Mouse (Mus musculus): ENCODE data around the gene Rere.
A peak's percentile ranks its signal among the peaks of the same experiment; 100 is the strongest.

Gene Rere

DNA sequence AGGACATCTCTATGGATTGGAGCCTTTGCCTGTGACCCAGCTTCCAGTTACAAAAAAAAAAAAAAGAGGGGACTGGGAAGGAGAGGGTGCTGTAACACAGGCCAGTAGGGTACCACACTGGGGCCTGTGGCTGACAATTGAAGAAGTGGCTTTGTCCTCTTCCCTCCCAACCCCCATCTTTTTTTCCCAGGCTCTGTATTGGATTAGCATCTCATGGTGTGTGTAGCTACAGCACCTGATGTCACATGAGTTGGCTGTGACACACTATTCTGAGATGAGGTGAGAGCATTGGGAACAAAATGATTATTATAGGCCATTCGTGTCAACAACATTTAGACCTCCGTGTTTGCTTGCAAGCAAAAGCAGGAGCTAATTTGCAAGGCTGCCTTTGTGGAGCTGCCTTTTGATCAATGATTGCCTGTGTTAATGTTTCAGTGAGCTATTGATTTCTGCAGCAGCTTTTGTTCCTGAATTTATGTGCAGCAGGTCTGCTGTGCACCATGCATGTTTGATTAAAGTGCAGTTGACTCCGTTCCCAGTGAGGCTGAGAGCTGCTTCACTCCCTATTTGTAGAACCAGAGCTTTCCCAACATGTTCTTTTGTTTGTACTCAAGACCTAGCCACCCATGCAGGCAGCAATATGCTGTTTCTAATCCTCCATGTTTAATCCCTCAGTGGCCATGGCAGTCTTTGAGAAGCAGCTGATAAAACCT is 325.2 kb downstream of the Rere start:
- DNase-seq (ENCODE audit: low read depth, low spot score) = no peak

DNA sequence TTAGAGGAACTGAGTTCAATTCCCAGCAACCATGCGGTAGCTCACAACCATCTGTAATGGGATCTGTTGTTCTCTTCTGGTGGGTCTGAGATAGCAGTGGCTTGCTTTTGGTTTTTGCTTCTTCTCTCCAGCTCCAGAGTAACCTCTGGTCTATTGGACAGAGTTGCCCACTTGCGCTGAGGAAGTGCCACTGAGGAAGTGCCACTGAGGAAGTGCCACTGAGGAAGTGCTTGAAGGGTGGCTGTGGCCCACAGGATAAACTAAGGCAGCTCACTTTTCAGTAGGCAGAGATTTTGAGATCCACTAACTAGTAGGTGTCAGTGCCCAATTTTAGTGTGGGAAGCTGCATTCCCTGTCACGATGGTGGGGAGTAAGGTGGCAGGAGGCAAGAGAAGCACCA is 327.2 kb downstream of the Rere start:
- DNase-seq (ENCODE audit: low read depth, low spot score) = no peak

DNA sequence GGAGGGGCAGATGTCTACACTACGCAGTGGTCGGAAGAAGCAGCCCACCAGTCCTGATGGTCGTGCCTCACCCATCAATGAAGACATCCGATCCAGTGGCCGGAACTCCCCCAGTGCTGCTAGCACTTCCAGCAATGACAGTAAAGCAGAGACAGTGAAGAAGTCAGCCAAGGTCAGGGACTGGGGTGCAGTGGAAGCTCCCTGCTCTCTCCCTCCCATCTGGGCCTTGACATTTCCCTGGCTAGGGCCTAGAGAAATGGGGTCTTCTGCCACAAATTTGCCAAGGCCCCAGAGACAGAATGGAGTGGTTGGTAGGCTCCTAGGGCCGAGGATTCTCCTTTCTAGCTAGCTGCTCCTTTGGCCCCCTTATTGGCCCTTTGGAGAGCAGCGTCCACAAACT is 332.3 kb downstream of the Rere start:
- no peak for DNase-seq (ENCODE audit: low read depth, low spot score)

DNA sequence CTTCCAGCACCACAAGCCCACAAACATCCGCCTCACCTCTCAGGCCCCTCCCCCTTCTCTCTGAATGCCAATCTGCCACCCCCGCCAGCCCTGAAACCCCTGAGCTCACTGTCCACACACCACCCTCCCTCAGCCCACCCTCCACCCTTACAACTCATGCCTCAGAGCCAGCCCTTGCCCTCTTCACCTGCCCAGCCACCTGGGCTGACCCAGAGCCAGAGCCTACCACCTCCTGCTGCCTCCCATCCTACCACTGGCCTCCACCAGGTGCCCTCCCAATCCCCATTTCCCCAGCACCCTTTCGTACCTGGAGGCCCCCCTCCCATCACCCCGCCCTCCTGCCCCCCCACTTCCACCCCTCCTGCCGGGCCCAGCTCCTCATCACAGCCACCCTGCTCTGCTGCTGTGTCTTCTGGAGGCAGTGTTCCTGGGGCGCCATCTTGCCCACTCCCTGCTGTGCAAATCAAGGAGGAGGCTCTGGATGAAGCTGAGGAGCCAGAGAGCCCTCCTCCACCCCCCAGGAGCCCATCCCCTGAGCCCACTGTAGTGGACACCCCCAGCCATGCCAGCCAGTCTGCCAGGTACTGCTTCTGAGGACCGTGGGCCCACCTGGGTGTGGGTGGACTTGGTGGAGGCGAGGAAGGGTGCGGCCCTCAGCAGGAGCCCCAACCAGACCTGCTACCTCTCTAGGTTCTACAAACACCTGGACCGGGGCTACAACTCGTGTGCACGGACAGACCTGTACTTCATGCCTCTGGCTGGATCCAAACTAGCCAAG is 334.0 kb downstream of the Rere start:
- no peak for DNase-seq (ENCODE audit: low read depth, low spot score)

DNA sequence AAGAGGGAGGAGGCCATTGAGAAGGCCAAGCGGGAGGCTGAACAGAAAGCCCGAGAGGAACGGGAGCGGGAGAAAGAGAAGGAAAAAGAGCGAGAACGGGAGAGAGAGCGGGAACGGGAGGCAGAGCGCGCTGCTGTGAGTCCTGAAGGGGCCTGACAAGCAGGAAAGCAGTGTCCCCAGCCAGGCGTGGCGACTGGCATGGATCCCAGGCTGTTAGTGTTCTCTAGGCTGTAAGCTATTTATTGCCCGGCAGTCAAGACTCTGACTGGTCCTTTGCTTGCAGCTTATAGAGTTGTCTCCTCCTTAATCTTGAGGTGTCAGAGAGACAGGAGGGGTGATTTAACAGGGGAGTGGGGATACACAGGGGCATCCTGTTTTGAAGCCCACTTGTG is 334.6 kb downstream of the Rere start:
- peak; percentile 68 for DNase-seq (ENCODE audit: low read depth, low spot score)

DNA sequence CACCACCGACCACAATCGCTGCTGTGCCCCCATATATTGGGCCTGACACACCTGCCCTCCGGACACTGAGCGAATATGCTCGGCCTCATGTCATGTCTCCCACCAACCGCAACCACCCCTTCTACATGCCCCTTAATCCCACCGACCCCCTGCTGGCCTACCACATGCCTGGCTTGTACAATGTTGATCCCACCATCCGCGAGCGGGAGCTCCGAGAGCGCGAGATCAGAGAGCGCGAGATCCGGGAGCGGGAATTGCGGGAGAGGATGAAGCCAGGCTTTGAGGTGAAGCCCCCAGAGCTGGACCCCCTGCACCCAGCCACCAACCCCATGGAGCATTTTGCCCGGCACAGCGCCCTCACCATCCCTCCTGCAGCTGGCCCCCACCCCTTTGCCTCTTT is 335.4 kb downstream of the Rere start:
- no peak for DNase-seq (ENCODE audit: low read depth, low spot score)

DNA sequence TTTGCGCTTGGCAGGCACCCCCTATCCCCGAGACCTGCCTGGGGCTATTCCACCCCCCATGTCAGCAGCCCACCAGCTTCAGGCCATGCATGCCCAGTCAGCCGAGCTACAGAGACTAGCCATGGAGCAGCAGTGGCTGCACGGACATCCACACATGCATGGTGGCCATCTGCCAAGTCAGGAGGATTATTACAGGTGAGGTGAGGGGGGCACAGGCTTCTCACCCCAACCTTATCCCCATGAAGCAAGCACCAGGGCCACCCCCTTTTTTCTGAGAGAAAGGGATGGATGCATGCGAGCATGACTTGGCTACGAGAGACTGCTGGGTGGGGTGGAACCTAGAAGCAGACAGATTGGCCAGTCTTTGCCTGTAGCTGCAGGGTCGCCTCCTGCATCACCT is 337.6 kb downstream of the Rere start:
- DNase-seq (ENCODE audit: low read depth, low spot score) = no peak

DNA sequence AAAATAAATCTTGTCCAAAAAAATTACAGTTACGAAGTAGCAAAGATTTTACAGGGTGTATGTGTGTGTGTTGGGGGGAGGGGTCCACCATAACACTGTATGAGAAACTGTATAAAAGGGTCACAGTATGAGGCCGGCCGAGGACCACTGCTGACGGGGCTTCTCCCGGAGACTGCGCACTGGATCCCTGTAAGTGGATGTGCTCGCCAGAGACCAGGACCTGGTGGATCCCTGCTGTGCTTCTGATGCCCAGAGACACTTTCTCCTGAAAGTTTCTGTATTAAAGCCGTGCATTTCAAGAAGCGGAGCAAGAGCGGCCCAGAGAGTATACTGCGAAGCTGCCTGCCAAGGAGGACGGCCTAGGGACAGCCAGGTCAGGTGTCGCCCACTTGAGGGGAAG is 341.2 kb downstream of the Rere start:
- no peak for DNase-seq (ENCODE audit: low read depth, low spot score)

DNA sequence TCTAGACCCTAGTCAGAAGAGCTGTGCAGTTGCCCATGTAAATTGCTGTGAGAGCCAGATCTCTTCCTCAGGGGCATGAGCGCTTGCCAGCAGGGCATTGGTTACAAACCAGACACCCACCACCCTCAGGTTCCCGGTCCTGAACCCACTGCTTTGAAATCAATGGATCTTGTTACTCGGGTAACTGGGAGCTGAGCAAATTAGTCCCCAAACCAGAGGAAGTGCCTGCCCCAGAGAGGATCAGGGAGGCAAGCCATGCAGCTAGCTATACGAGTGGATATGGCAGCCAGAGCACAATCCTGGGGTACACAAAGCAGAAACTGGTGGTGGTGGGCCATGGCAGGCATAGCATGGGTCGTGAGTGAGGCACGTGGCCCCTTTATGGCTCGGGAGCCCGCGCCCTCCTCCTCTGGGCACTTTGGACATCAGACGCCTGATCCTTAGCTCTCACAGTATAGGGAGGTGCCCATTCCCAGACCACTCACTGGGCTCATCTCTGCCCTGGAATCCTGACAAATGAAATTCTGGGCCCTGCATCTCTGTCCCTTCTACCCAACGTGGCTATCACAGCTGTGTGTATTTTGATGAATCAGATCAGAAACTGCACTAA is 342.9 kb downstream of the Rere start:
- DNase-seq (ENCODE audit: low read depth, low spot score) = no peak

DNA sequence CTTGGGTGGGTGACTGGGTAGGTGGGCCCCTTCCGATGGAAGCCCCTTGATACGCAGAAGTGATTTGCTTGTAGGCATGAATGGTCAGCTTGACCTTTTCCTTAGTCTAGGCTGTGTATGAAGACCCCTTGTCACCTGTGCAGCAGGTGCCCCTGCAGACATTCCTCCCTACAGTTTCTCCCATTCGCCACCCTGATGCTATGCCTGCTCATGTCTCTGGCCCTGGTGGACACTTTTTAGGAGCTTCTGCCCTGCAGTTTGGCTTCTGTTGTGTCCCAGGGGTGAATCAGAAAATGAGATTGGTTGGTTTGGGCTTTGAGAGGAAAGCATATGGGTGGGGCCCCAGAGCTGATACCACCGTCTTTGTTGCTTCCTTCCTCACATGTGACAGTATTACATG is 343.5 kb downstream of the Rere start:
- no peak for DNase-seq (ENCODE audit: low read depth, low spot score)

DNA sequence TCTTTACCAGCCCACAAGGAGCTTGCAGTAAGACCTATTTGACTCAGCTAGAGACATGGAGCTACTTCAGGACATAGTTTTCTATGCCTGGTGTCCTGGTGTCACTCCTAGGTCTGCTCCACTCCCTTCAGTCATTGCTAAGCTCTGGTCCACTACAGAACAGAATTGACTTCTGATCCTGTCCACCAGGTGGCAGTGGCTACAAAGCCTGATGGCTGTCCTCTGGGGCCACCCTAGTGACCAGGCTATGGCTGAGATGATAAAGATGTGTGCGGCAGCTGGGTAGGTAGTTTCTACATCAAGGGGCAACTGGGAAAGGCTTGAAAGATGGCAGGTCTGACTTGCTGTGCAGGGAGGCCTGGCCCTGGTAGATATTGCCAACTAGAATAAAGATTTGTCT is 344.0 kb downstream of the Rere start:
- peak; percentile 48 for DNase-seq (ENCODE audit: low read depth, low spot score)

DNA sequence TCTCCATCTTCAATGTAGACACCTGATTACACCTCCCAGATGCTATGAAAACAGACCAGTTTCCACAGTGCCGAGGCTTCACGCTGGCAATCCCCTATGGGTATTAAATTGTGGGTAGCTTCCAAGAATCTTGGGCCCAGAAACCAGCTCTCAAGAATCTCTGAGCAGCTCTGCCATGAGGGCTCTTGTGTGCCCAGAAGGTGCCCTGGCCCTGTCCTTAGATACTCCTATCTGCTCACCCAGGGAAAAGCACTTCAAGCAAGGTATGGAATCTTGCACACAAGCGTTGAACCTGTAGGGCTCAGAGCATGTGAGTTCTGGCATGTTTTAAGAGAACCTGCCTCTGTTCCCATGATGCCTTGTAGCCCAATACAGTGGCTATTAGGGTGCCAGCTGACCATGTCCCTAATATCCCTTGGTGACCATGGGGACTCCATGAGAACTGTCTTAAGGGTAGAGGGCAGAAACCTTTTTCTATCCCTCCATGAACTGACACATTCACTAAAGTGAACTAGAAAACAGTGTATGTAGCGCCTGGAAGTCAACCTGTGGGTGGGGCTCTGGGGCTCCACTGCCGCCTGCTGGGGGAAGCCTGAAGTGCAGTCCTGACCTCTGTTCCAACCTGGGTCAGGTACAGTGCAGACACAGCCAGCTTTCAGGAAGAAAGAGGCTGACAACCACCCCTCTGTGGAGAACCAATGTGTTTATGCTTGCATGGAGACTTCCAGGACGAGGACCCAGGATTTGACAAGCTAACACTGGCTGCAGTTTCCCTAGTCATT is 344.7 kb downstream of the Rere start:
- peak; percentile 36 for DNase-seq (ENCODE audit: low read depth, low spot score)

DNA sequence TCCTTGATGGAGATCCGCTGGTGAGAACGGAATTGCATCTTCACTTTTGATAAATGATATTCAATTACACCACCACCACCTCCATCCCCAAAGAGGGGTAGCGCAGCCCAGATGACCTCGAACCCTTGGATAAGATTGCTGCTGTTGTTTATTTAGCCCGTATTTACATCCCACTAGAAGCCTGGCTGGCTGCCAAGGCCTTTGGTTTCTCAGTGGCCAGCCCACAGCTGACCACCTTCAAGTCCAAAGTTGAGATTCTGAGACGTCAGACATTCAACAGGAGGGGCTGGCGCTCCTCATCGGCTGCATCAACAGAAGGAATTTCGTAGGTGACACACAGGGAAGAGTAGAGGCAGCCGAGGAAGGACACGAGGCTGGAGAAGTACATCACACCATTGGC is 347.8 kb downstream of the Rere start:
- DNase-seq (ENCODE audit: low read depth, low spot score) = no peak

DNA sequence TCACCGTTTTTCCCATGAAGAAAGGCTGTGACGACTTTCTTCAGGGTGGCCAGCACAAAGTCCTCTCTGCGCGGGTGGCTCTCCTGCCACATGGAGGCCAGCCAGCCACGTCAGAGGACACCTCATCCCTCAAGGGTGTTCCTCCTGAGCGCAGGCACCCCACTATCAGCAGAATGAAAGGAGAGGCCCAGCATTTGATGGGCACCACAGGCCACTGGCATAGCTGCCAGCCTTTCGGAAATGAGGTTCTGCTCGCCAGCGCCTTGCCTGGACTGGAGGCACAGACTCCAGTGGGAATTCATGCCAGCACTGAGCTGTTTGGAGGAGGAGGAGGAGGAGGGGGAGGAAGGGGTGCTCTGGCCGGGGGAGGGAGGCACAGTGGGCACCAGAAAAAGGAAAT is 354.1 kb downstream of the Rere start:
- no peak for DNase-seq (ENCODE audit: low read depth, low spot score)

DNA sequence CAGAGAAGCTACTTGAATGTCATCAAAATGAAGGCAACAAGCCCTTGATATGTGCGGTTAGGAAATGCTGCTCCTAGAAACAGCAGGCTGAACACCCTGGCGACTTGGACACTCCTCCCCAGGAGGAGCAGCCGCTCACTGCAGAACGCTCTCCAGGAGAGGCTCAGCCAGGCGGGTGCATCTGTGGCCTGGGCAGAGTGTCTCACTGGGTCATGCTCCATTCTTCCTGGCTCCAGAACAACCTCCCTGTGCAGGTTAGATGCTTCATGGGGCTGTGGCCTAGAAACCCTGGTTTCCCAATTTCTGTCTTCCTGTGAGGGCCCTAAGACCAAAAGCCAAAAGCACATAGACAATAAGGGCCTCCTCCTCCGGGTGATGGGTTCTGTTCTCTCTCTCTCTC is 355.2 kb downstream of the Rere start:
- no peak for DNase-seq (ENCODE audit: low read depth, low spot score)

DNA sequence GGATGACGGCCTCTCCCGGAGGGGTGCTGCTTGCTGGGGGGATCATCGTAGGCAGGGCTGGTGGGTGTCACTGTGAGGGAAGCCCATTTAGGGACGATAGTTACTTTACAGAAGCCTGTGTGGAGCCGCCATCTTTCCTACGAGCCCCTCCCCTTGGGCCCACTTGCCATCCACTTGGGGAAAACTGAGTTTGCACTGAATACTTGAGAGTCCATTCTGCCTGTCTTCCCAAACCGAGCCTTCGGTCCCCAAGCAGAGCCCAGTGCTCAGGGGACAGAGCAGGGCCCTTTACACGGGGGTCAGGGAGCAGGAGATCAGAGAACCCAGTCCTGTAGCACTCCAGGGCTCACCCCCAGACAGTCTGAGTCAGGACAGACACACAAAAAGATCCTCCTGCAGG is 362.9 kb downstream of the Rere start:
- no peak for DNase-seq (ENCODE audit: low read depth, low spot score)

DNA sequence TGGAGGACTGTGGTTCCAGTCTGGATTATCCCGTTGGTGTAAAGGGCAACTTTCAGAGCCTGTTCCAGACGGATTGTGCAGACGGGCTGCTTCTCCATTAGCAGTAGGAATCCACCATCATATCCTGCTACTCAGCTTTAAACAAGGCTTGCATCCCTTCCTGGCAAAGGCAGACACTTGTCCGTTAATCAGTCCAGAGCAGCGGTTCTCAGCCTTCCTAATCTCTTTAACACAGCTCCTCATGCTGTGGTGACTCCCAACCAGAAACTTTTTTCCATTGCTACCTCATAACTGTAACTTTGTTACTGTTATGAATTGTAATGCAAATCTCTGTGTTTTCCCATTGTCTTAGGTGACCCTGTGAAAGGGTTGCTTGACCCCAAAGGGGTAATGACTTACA is 367.9 kb downstream of the Rere start:
- no peak for DNase-seq (ENCODE audit: low read depth, low spot score)

DNA sequence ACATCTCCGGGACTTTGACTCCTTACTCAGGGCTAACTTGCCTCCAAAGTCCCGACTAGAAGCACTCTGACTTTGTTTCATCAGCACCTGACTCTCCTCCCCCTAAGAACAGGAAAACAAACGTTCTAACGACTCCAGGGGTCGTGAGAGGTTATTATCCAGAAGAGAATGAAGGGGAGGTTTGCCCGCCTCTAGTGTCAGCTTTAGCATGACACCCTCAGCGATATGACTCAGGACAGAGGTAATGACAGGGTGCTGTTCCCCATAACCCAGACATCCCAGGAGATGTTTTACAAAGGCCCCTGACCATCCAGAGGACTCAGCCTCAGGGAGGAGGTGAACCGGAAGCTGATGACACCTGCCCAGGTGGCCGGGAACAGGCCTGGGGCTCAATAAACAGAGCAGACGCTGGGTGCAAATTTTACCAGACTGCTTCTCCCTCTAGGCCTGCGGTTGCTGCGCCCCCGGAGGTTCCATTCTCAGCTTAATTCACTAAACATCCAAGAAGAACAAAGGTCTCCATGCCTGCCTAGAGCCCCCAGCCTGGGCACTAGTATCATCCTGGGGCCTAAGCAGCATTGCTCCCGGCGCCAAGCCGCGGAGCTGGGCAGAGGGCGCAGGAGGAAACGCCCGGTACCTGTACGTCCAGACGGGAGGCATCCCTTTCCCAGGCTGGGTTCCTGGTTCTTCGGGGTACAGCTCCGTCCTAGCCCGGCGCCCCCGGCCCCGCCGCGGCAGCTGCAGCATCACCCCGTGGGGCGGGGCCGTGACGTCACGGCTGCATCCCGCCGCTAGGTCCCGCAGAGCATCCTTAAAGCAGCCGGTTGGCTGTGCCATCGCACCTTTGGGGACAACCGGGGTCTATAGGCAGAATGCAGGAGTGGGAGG is 370.2 kb downstream of the Rere start, which contains the start of gene Slc45a1:
TSS of gene Slc45a1 (minus strand) at position 785 of the 888 bp plus-strand sequence.
- no peak for DNase-seq (ENCODE audit: low read depth, low spot score)

DNA sequence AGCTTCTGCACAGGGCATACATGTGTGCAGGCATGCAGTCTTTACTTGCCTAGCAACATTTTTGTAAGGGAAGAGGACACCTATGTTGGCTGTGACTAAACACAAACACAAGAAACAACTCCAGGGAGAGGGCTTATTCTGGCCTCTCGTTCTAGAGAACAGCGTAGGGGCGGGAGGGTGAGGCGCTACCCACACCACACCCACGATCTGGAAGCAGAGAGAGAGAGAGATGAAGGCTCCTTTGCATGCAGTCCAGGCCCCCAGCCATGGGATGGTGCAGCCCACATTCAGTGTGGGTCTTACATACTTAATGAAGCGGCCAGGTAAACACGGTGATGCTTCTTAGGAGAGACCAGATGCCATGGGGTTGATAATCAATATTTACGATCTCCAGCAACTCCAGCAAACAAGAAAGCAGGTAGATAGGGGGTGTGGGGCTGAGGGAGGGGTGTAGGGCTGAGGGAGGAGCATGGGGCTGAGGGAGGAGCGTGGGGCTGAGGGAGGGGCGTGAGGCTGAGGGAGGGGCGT is 371.7 kb downstream of the Rere start:
- no peak for DNase-seq (ENCODE audit: low read depth, low spot score)

DNA sequence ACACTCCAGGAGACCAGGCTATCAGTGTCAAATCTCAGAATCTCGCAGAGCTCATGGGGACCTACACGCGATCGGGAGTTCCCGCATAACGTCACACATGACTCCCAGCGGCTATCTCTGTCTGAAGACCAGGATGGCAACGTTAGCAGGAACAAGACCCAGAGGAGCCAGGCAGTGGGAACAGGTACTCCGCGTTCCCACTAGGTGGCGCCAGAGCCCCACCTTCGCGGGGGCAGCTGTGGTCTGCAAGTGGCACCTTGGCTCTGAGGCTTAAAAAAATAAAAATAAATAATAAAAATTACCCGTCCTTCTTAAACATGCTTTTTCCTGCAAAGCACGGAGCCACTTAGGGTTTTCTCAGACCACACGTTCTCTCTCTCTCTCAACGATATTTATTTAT is 374.5 kb downstream of the Rere start:
- peak; percentile 76 for DNase-seq (ENCODE audit: low read depth, low spot score)

DNA sequence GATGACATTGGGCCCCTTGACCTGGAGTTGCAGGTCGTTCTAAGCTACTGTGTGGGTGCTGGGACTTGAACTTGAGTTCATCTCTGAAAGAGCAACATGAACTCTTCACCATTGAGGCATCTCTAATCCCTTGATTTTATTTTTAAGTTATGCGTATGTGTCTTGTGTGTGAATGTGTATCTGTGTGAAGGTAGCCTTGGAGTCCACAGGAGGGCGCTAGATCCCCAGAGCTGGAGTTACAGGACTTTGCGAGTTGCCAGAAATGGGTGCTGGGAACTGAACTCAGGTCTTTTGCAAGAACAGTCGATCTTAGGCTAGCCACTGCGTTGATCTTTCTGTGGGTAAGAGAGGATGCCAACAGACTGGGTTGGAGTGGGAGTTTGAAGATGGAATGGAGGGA is 375.1 kb downstream of the Rere start:
- DNase-seq (ENCODE audit: low read depth, low spot score) = no peak
